Mouse (Mus musculus): ENCODE data around the gene Pgr. TPM values are rescaled to one million over a fixed set of nuclear protein-coding genes. Genes with fewer than 3 reads are reported as not detected.
A peak's percentile ranks its signal among the peaks of the same experiment; 100 is the strongest.

The Pgr gene
- polyA plus RNA-seq, 1 experiment from 2014 or later = 1.3 TPM

DNA sequence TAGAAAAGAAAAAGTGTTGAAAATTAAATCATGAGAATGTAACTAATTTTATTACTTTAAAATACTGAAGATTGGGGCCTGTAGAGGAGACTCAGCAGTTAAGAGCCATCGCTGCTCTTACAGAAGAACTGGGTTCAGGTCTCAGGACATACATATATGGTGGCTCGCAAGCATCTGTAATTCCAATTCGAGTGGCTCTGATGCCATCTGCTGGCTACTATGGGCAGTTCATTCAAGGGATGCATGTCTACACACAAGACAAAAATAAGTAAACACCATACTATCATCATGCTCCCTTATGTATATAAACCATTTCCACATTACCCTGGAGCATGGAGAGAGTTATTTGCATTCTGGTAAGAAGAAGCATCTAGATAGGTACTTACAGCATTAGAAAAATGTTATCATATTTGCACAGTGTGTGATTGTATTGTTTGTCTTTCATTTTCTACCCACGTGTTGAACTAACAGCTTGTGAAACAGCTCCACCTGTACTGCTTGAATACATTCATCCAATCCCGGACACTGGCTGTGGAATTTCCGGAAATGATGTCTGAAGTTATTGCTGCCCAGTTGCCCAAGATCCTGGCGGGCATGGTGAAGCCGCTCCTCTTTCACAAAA, 65.0 kb downstream of the Pgr start:
- no peaks in the 10 kb centered on the region for H3K4me1 ChIP-seq
- no peak overlapping the region for H3K4me3 ChIP-seq
- H3K4me2 ChIP-seq (replicated peaks) = no peak overlapping the region
- H3K27me3 ChIP-seq = no peaks in the 10 kb centered on the region
- H3K27ac ChIP-seq (replicated peaks) = no peak overlapping the region
- 70% methylated on average over 8 of the region's 8 CpGs for WGBS
- no peaks in the 10 kb centered on the region for H3K36me3 ChIP-seq
- no peaks in the 10 kb centered on the region for H3K9me3 ChIP-seq
- no peak; the same call in 1 of the 2 replicates for ATAC-seq (replicated peaks)
- H3K9ac ChIP-seq (replicated peaks) = no peak overlapping the region

DNA sequence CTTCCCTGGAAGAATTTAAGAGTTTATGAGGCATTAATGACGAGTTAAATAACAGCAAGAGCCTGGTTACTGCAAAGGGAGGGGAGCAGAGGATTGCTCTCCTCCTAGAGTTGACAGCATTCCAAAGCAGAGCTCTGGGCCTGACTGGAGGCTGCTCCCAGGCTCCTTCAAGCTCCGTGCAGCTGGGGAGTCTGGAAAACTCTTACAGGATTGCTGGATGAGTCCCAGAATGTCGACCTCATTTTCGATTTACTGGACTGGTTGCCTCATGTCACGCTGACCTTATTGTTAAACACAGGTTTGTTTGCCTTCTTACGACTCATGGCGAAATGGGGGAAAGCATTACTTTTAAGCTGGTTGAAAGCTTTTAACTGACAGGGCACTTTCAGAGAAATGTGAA, 70.6 kb downstream of the Pgr start:
- Histone ChIP-seq H3K9ac (replicated peaks) (no peak overlapping the region), H3K36me3 (no peaks in the 10 kb centered on the region), H3K4me3 (no peak overlapping the region), H3K4me2 (replicated peaks) (no peak overlapping the region), H3K4me1 (no peaks in the 10 kb centered on the region), H3K9me3 (no peaks in the 10 kb centered on the region), H3K27ac (replicated peaks) (no peak overlapping the region), H3K27me3 (no peaks in the 10 kb centered on the region)
- 57% methylated on average over 7 of the region's 7 CpGs for WGBS
- ATAC-seq (replicated peaks) = no peak

DNA sequence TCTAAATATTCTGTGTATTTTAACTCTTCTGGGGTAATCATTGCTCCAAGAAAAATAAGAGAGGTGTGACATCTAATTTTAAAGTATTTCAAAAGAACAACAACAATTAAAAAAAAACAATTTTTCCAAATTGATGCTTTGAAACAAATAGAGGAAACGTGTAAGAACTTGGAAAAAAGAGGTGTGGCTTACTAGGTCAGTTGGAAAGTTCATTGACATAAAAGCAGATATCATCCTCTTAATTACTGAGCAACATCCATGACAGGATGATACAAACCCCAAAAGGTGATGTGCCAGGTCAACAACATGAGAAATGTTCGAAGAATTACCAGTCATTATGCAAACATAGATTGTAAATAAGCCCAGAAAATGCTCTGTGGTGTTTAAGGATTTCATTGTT, 71.9 kb downstream of the Pgr start, which contains the start of gene Gm16485:
Gene Gm16485 (plus strand): TSS at position 301 of the 400 bp plus-strand sequence.
- Histone ChIP-seq H3K27ac (replicated peaks) (no peak within 1 kb of the TSS), H3K27me3 (no peaks in the 10 kb centered on the region), H3K4me1 (no peaks in the 10 kb centered on the region), H3K9me3 (no peaks in the 10 kb centered on the region), H3K9ac (replicated peaks) (no peak within 1 kb of the TSS), H3K4me2 (replicated peaks) (no peak within 1 kb of the TSS), H3K36me3 (no peaks in the 10 kb centered on the region), H3K4me3 (no peak within 1 kb of the TSS)
- WGBS = 74% methylated on average over 2 of the region's 2 CpGs
- ATAC-seq (replicated peaks) = no peak

DNA sequence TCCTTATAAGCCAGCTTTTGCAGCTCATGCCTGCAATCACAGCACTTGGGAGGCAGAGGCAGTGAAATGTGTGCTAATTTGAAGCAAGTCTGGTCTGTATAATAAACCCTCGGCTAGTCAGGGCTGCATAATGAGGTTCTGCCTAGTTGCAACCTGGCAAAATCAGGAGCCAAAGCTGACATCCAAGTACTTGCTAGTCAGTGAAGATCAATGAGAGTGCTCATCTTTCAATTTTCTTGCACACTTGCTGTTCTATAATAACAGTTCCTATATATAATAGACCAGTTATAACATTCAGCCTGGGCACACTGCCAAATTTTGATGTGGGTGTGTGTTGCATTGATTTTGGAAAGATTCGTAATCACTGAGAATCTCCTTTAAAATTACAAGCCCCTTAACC, 78.1 kb downstream of the Pgr start:
- peak; percentile 89 for ATAC-seq (replicated peaks)
- H3K4me1 ChIP-seq = peaks cover 7% of the 10 kb centered on the region; the same call in 1 of the 2 replicates
- H3K4me2 ChIP-seq (replicated peaks) = no peak overlapping the region
- H3K4me3 ChIP-seq = no peak overlapping the region
- no peaks in the 10 kb centered on the region for H3K27me3 ChIP-seq
- H3K36me3 ChIP-seq = no peaks in the 10 kb centered on the region
- no peak overlapping the region for H3K27ac ChIP-seq (replicated peaks)
- H3K9me3 ChIP-seq = no peaks in the 10 kb centered on the region
- WGBS = 11% methylated on average over 2 of the region's 2 CpGs
- H3K9ac ChIP-seq (replicated peaks) = no peak overlapping the region

DNA sequence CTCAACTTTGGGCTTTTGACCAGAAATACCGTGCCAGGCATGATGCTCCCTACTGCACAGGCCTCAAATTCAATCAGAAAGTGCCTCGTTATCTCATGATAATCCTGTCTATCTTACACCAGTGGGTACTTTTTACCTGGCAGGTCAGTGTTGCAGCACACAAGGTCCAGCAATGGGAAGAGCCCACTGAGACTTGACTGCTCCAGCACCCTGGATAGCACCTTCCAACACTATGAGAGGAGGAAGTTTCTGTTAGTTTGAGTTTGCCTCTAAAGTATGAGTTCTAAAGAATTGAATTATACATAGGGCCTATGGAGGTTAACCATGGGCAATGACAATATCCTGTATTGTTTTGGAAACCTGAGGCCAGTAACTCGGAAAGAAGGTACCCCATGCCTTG, 82.7 kb downstream of the Pgr start:
- Histone ChIP-seq H3K4me3 (no peak overlapping the region), H3K9me3 (no peaks in the 10 kb centered on the region), H3K27me3 (no peaks in the 10 kb centered on the region), H3K36me3 (no peaks in the 10 kb centered on the region), H3K9ac (replicated peaks) (no peak overlapping the region), H3K4me1 (peaks cover 7% of the 10 kb centered on the region; the same call in 1 of the 2 replicates), H3K4me2 (replicated peaks) (no peak overlapping the region), H3K27ac (replicated peaks) (no peak overlapping the region)
- 83% methylated on average over 3 of the region's 3 CpGs for WGBS
- no peak for ATAC-seq (replicated peaks)

DNA sequence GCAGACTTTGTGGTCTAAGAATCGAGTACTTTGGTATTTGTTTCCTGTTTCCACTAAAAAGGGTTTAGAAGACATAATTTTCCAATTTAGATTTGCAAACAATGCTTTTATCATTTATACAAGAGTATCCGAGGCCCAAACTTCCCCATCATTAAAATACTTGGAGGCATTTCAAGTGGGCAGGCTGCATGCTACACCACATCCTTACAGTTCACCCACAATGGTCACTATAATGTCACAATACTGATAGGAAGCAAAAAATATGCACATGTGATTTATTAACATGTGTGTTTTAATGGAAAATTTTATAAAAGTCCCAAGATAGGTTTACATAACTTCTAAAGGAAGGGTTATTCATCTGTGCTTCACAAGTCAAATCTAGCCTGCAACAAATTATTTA, 96.9 kb downstream of the Pgr start:
- no peak for ATAC-seq (replicated peaks)
- Histone ChIP-seq H3K4me2 (replicated peaks) (no peak overlapping the region), H3K9me3 (no peaks in the 10 kb centered on the region), H3K9ac (replicated peaks) (no peak overlapping the region), H3K36me3 (no peaks in the 10 kb centered on the region), H3K4me1 (no peaks in the 10 kb centered on the region), H3K4me3 (no peak overlapping the region), H3K27me3 (no peaks in the 10 kb centered on the region), H3K27ac (replicated peaks) (no peak overlapping the region)
- WGBS = 71% methylated on average over 2 of the region's 2 CpGs

DNA sequence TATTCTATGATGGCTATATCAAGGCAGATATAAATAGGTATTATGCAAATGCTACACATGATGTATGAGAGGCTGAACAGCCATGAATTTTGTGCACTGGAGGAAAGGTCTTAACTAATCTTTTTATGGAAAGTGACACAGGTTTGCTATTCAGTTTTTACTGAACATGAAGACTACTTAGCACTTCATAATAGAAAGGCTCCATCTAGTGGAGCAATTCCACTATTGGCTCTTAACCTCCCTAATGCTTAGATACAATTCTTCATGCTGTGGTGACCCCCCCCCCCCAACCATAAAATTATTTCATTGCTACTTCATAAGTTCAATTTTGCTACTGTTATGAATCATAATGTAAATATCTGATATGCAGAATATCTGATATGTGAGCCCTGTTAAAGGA, 101.5 kb downstream of the Pgr start:
- no peak overlapping the region for H3K9ac ChIP-seq (replicated peaks)
- 0 out of 2 replicates have a peak, but pooled peaks cover 3% of the 10 kb centered on the region for H3K36me3 ChIP-seq
- no peak overlapping the region for H3K4me2 ChIP-seq (replicated peaks)
- H3K4me3 ChIP-seq = no peak overlapping the region
- no peak overlapping the region for H3K27ac ChIP-seq (replicated peaks)
- no peaks in the 10 kb centered on the region for H3K27me3 ChIP-seq
- no peaks in the 10 kb centered on the region for H3K9me3 ChIP-seq
- no peak for ATAC-seq (replicated peaks)
- H3K4me1 ChIP-seq = no peaks in the 10 kb centered on the region

DNA sequence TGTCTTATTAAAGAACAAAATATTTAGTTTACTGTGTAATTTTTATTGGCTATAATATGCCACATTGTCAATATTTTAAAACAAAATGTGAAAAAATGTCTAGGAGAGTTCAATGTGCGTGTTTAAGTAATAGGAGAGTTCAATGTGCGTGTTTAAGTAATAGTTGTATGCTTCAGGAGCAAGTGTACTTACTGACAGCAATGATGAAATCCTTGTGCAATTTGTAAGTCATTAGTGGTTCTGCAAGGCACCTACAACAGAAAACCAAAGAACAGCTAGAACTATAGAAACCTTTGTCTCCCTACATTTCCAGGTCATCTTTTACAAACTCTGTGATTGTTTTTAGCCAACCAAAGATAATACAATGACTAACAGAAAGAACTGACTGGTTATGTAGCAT, 115.5 kb downstream of the Pgr start:
- Histone ChIP-seq H3K27ac (replicated peaks) (no peak overlapping the region), H3K9ac (replicated peaks) (no peak overlapping the region), H3K4me2 (replicated peaks) (no peak overlapping the region), H3K36me3 (no peaks in the 10 kb centered on the region), H3K9me3 (no peaks in the 10 kb centered on the region), H3K4me1 (no peaks in the 10 kb centered on the region), H3K27me3 (no peaks in the 10 kb centered on the region), H3K4me3 (no peak overlapping the region)
- ATAC-seq (replicated peaks) = no peak
- 91% methylated on average over 2 of the region's 2 CpGs for WGBS

Other genes with a start within 250 kb of the Pgr start
- gene Gm16485, start 72.0 kb downstream of the Pgr start, polyA plus RNA-seq (2015; fragmentation: Nextera tagmentation; extraction: Ambion mirVana) = 0.18 and 0.20 TPM in 2 replicates

All from forebrain, embryonic 15.5 days (tissue).